Mouse (Mus musculus) cortical plate, adult 2 months (tissue): ENCODE data around the gene 5430419D17Rik. TPM values are rescaled to one million over a fixed set of nuclear protein-coding genes. Genes with fewer than 3 reads are reported as not detected.

ENCODE experiments used
- H3K27ac ChIP-seq: fragments of 200-500 bp; 2 replicates; pipeline ENCODE4 v1.5.1; 2012; ENCODE audit warnings: low read length, control low read depth, inconsistent platforms; ENCODE audit not compliant: insufficient read depth
- H3K4me1 ChIP-seq: fragments of 200-500 bp; 2 replicates; pipeline ENCODE4 v1.6.1; 2011; ENCODE audit warnings: low read length; ENCODE audit not compliant: control insufficient read depth, insufficient read depth
- H3K4me3 ChIP-seq: fragments of 200-500 bp; 2 replicates; pipeline ENCODE4 v1.5.1; 2011; ENCODE audit warnings: mild to moderate bottlenecking, low read length, control low read depth; ENCODE audit not compliant: insufficient read depth
- CTCF ChIP-seq: fragments of 200-500 bp; IDR thresholded peaks from 2 replicates; pipeline ENCODE4 v1.5.1; 2011; ENCODE audit warnings: mild to moderate bottlenecking, control low read depth, low read length; ENCODE audit not compliant: insufficient read depth; ENCODE audit errors: extremely low read depth
- POLR2A ChIP-seq: fragments of 200-500 bp; IDR thresholded peaks from 2 replicates; pipeline ENCODE4 v1.6.1; 2011; ENCODE audit warnings: mild to moderate bottlenecking, low read length, control low read depth; ENCODE audit not compliant: insufficient read depth; ENCODE audit errors: extremely low read depth
- polyA plus RNA-seq: library from polyadenylated mRNA; depleted of rRNA; stranded (reverse); fragments of >200 nt; gene quantifications from 2 replicates; pipeline ENCODE4 v1.2.3, GENCODE M21; 2012

5430419D17Rik gene
- polyA plus RNA-seq, 1 experiment: 0.04 TPM

DNA sequence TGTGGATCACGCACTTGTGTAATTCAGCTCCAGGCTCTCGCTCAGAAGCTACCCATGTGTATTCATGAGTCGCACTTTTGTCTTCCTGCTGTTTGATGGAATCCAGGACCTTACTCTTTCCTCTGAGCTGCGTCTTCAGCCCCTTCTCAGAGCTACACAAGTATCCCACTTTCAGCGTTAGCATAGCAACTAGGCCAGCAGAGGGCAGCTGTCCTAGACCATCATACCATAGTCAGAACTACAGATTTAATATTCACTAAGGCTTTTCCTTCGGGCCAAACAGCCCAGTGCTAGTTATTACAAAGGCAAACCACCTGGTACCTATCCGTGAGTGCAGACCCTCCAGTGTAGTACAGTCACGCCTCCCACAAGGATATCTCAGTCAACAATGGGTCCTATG, 122.9 kb downstream of the 5430419D17Rik start:
- Histone ChIP-seq H3K4me3 (no peak overlapping the region), H3K4me1 (no peaks in the 10 kb centered on the region), H3K27ac (no peak overlapping the region)
- TF ChIP-seq POLR2A (no peak), CTCF (no peak)

DNA sequence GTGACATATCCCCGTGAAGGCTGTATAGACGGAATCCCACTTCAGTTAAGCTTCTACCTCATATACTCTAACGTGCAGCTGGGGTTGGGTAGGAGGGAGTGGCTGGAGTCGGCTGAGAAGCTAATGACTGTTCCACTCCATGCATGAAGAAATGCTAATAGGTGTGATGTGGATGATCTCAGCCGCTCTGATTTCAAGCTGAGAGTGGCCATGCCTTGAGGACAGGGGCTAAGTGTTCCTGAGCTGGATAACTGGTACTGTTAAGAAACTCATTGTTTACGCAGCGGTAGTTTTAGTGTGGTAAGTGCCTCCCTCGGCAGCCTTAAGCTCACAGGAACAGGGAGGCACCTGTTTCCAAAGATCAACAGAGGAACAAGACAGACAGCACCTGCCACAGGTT, 129.1 kb downstream of the 5430419D17Rik start:
- H3K4me1 ChIP-seq: no peaks in the 10 kb centered on the region; the same call in 1 of the 2 replicates
- H3K4me3 ChIP-seq: no peak overlapping the region
- no peak overlapping the region for H3K27ac ChIP-seq
- TF ChIP-seq POLR2A (no peak), CTCF (no peak)

DNA sequence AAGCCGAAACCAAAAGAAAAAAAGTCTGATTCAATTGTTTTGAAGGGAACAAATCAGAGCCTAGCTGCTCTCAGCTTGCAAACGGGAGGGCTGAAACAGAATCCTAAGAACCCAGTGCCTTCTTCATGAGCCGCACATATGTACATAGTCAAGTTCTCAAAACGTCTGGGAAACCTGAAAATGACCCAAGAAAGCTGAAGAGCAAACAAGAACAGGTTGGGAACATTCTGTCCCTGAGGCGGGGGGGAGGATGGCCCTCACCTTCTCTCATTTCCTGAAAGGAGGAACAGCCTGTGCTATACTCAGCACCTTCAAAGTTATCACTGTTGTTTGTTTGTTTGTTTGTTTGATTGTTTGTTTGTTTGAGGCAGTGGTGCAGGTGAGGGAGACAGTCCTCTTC, 132.5 kb downstream of the 5430419D17Rik start:
- no peak for TF ChIP-seq POLR2A
- TF ChIP-seq CTCF: no peak
- no peak overlapping the region for H3K4me3 ChIP-seq
- H3K27ac ChIP-seq: no peak overlapping the region
- H3K4me1 ChIP-seq: no peaks in the 10 kb centered on the region; the same call in 1 of the 2 replicates

DNA sequence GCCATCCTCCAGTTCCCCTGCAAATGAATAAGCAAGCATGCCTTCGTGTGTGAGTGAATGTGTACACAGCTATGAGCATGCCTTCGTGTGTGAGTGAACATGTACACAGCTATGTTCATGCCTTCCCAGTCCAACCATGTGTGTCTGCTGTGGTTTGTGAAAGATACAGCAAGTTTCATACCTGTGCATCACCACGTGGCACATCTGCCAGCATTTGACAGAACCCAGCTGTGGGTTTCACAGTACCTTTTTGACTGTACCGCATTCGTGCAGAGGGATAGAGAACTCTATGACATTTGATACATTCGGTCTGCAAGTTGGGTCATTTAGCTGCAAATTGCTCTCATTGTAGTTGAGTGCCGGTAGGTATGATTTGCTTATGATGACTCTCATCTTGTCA, 140.3 kb downstream of the 5430419D17Rik start:
- Histone ChIP-seq H3K4me1 (no peaks in the 10 kb centered on the region), H3K27ac (no peak overlapping the region), H3K4me3 (no peak overlapping the region)
- TF ChIP-seq CTCF: no peak
- no peak for TF ChIP-seq POLR2A

DNA sequence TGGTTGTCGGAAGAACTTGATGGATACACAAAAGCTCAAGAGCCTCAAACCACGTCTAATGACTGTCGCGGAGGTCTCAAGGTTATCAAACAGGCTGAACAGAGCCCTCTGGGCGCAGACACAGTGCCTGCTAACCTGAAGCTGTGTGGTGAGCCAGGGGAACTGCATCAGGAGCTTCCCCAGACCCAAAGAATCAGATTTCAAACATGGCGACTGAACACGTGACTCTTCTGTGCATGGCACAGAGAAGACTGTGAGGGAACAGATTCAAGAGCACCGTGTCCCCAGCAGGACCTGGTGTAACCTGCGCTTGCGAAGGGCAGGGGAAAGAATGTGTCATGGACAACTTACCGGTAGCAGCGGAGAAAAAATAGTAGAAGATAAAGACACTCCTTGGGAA, 143.4 kb downstream of the 5430419D17Rik start:
- Histone ChIP-seq H3K4me3 (no peak overlapping the region), H3K4me1 (no peaks in the 10 kb centered on the region), H3K27ac (no peak overlapping the region)
- no peak for TF ChIP-seq CTCF
- no peak for TF ChIP-seq POLR2A

DNA sequence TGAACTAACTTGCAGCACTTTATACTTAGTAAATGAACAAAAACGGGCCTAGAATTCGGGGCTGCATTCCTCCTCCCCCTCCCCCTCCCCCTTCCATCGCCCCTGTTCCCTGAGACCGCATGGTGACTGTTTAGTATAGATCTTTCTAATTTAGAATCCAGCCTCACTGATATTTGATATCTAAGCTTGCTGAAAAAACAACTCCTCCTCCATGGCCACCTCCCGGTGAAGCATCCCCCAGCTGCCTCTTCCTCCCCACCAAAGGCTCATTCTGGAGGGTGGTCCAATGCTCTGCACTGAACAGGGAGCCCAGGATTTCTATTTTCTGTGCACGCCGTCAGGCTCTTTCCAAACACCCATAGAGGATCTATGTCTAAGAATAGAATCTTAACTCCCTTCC, 144.1 kb downstream of the 5430419D17Rik start:
- TF ChIP-seq CTCF (no peak), POLR2A (no peak)
- H3K4me3 ChIP-seq: no peak overlapping the region
- H3K4me1 ChIP-seq: no peaks in the 10 kb centered on the region
- no peak overlapping the region for H3K27ac ChIP-seq

DNA sequence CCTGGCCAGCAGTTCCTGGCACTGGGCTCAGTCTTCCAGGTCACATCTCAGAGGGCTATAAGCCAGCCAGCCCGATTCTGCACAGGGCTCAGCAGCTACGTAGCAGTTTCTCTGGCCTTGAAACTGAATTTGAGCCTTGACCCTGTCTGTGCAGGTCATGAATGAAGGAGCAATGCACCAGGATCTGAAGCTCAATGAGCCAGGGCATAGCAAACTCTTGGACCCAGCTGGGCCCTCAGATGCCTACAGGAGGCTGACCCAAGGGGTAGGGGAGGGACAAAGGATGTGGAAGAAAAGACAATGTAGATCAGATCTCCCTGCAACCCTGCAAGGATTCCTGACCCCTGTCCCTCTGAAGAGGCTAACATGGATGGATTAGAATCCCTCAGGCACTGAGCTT, 148.0 kb downstream of the 5430419D17Rik start, which contains the start of gene Cuzd1:
Cuzd1 (minus strand) TSS at position 101 of the 400 bp plus-strand sequence.
- H3K4me1 ChIP-seq: no peaks in the 10 kb centered on the region
- H3K27ac ChIP-seq: no peak within 1 kb of the TSS
- no peak within 1 kb of the TSS for H3K4me3 ChIP-seq
- TF ChIP-seq CTCF (no peak), POLR2A (no peak)

DNA sequence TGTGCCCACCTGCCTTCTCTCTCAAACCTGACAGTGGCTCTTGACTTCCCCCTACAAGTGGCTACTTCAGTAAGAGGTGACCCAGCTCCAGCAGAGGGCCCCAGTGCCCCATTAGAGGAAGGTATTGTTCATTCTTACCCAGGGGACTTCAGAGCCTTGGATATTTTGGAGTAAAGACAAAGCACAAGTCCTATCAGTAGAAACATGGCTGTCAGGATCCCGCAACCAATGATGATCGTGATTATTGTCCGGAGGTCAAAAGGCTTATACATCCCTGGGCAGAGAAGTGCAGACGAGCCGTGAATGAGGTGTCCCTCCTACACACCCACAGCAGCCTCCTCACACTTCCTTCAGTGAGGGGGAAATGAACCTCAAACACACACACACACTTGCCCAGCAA, 152.9 kb downstream of the 5430419D17Rik start:
- TF ChIP-seq CTCF (no peak), POLR2A (no peak)
- H3K27ac ChIP-seq: no peak overlapping the region

DNA sequence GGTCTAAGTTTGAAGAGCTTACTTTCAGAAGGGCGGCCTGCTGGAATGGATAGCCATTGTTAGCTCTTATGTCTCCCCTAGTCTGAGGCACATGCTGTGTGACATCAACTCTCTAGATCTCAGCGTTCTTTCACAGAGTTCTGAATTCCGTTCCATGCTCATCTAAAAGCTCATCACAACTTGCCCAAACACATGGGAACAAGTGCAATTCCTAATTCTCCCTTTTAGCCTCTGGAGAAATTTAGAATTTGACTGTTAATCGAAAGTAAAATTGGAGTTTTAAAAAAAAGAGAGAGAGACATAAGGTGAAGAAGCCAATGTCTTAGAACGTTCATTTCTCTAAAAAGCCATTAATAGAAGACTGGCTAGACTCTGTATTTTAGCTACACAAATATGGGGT, 155.2 kb downstream of the 5430419D17Rik start, which contains the start of gene Fam24b:
Fam24b (minus strand) TSS at position 101 of the 400 bp plus-strand sequence.
- Histone ChIP-seq H3K4me3 (no peak within 1 kb of the TSS), H3K27ac (no peak within 1 kb of the TSS), H3K4me1 (no peaks in the 10 kb centered on the region)
- no peak for TF ChIP-seq CTCF
- no peak for TF ChIP-seq POLR2A

More for the DNA sequence above, 152.9 kb downstream of the 5430419D17Rik start:
- no peaks in the 10 kb centered on the region for H3K4me1 ChIP-seq
- no peak overlapping the region for H3K4me3 ChIP-seq

DNA sequence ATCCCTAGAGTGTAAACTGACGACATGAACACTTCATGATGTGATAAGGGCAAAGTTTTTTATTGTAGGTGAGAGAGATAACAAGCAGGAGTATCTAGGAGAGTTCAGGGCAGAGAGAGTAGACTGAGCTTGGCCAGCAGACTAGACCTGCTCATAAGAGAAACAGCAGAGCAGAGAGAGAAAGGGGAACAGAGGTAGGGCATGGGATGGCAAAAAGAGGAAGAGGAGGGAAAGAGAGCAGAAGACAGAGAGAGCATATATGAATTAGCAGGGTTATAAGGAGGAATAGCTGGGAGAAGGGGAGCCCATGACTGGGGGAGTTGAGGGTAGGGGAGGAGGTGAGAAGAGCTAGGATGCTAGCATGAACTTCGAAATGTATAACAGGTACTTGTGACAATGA, 157.5 kb downstream of the 5430419D17Rik start:
- Histone ChIP-seq H3K27ac (no peak overlapping the region), H3K4me1 (no peaks in the 10 kb centered on the region), H3K4me3 (no peak overlapping the region)
- TF ChIP-seq CTCF: no peak
- TF ChIP-seq POLR2A: no peak
